Mouse (Mus musculus): ENCODE results near the gene Fstl5. TPM values are rescaled to one million over a fixed set of nuclear protein-coding genes. Genes with fewer than 3 reads are reported as not detected.

The Fstl5 gene
- total and polyA plus RNA-seq, 3 experiments = not detected

DNA sequence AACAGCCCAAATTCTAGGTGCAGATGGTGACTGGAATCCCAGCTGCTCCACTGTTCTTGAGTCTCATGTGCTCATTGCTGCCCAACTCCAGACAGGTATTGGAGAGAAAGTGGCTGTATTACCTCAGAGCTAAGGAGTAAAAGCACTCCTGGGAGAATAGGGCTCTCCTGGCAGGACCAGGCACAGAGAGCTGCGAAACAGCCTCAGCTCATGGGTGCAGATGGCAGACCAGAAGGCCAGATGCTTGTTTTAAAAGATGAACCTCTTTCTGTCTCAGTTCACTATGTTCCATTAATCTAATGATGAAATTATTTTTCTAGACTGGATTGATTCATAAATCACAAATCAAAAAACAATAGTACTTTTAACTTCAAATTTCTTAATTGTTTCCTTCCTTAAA, 12.1 kb upstream of the Fstl5 start:
- DNase-seq (ENCODE audit: extremely low read depth) = no peak
- in situ Hi-C loops (cut with MboI; ENCODE audit: low pct_ligation_motif_present, low pct_unique_long_range_greater_than_20kb, low sequenced_read_pairs) = no loop called here
- dilution Hi-C loops (cut with MboI; ENCODE audit: extremely low pct_ligation_motif_present, extremely low pct_unique_long_range_greater_than_20kb, low sequenced_read_pairs) = no loop called here
- H3K9ac ChIP-seq (ENCODE audit: insufficient read depth, low read depth) = no peak overlapping the region
- H3K4me3 ChIP-seq (replicated peaks in 1 of 3; ENCODE audit: low read depth in 2 of 3, low read length in 2 of 3, poor library complexity in 1 of 3) = no peak overlapping the region
- TF ChIP-seq ZC3H11A (IDR thresholded peaks at IDR 0.05; ENCODE audit: low read depth, low read length) (no peak), CTCF (conservative IDR thresholded peaks at IDR 0.05 in 1 of 2, IDR thresholded peaks at IDR 0.05 in 1 of 2; ENCODE audit: low read depth in 2 of 2, low read length in 2 of 2) (no peak), KAT2A (IDR thresholded peaks at IDR 0.05; ENCODE audit: insufficient replicate concordance, low read length) (no peak), HCFC1 (IDR thresholded peaks at IDR 0.05; ENCODE audit: low read depth, low read length) (no peak), MAX (IDR thresholded peaks at IDR 0.05; ENCODE audit: low read length) (no peak), PAX5 (IDR thresholded peaks at IDR 0.05; ENCODE audit: low read length) (no peak), MAZ (IDR thresholded peaks at IDR 0.05; ENCODE audit: low read depth, low read length) (no peak), NELFE (IDR thresholded peaks at IDR 0.05; ENCODE audit: low read depth, low read length) (no peak), JUN (IDR thresholded peaks at IDR 0.05; ENCODE audit: insufficient read depth, low read depth, low read length) (no peak), EP300 (IDR thresholded peaks at IDR 0.05; ENCODE audit: low read length) (no peak), RAD21 (IDR thresholded peaks at IDR 0.05; ENCODE audit: low read depth, low read length) (no peak), UBTF (IDR thresholded peaks at IDR 0.05; ENCODE audit: low read depth, low read length) (no peak), BHLHE40 (IDR thresholded peaks at IDR 0.05; ENCODE audit: low read depth, low read length) (no peak), TCF12 (IDR thresholded peaks at IDR 0.05; ENCODE audit: low read depth, low read length) (no peak), POLR2A (IDR thresholded peaks at IDR 0.05; ENCODE audit: low read depth, low read length) (no peak)
- no peaks in the 10 kb centered on the region for H3K79me2 ChIP-seq (replicated peaks; ENCODE audit: control insufficient read depth, extremely low read depth, insufficient read depth, poor library complexity, severe bottlenecking)
- no peak overlapping the region for H3K4me2 ChIP-seq (ENCODE audit: insufficient read depth, low read depth, poor library complexity, severe bottlenecking)
- H3K9me3 ChIP-seq (replicated peaks; ENCODE audit: low read length) = no peaks in the 10 kb centered on the region
- H3K36me3 ChIP-seq (replicated peaks in 1 of 2; ENCODE audit: control insufficient read depth in 1 of 2, insufficient read depth in 1 of 2, low read length in 1 of 2) = no peaks in the 10 kb centered on the region
- no peaks in the 10 kb centered on the region for H3K4me1 ChIP-seq (ENCODE audit: control insufficient read depth in 1 of 2, insufficient read depth in 2 of 2)
- no peak overlapping the region for H3K27ac ChIP-seq (ENCODE audit: insufficient read depth, low read depth)
- no peaks in the 10 kb centered on the region for H3K27me3 ChIP-seq (replicated peaks)

DNA sequence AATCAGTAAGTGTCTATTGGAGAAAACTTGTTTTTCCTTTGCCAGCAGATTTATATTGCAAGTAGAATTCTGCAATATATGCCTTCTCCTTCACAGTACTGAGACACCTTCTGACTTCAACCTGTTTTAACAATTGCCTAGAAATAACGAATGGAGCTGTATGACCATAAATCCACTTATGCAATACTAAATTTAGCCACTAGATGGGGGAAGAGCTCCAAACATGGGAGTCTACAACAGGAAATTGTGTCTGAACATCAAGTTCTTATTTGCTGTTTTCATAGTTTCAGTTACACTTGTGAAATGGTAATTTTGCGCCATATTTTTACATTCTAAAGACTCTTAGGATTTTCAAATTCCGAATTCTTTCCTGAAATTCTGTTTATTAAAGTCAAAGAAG, 6.2 kb upstream of the Fstl5 start:
- no peak for TF ChIP-seq ETS1 (conservative IDR thresholded peaks at IDR 0.05; ENCODE audit: low read depth, low read length)
- no peak for TF ChIP-seq ELF1 (IDR thresholded peaks at IDR 0.05; ENCODE audit: low read depth, low read length)
- no peak for TF ChIP-seq BHLHE40 (IDR thresholded peaks at IDR 0.05; ENCODE audit: low read depth, low read length)
- no peak for TF ChIP-seq POLR2A (IDR thresholded peaks at IDR 0.05; ENCODE audit: low read depth, low read length)
- no peak; the same call in 1 of the 2 replicates for TF ChIP-seq ZC3H11A (IDR thresholded peaks at IDR 0.05; ENCODE audit: low read depth, low read length)
- no peak for TF ChIP-seq MAZ (IDR thresholded peaks at IDR 0.05; ENCODE audit: low read depth, low read length)
- TF ChIP-seq RAD21 (IDR thresholded peaks at IDR 0.05; ENCODE audit: low read depth, low read length) = peak; percentile 89
- no peak for TF ChIP-seq MEF2A (IDR thresholded peaks at IDR 0.05; ENCODE audit: borderline replicate concordance, low read depth, low read length)
- no peak for TF ChIP-seq USF2 (conservative IDR thresholded peaks at IDR 0.05; ENCODE audit: low read depth, low read length)
- no peak for TF ChIP-seq CHD1 (IDR thresholded peaks at IDR 0.05; ENCODE audit: low read depth, low read length)
- no peak for TF ChIP-seq JUND (conservative IDR thresholded peaks at IDR 0.05; ENCODE audit: low read depth, low read length)
- TF ChIP-seq SMC3 (IDR thresholded peaks at IDR 0.05; ENCODE audit: low read depth, low read length) = peak; percentile 64
- TF ChIP-seq HCFC1 (IDR thresholded peaks at IDR 0.05; ENCODE audit: low read depth, low read length) = no peak
- no peak for TF ChIP-seq SIN3A (IDR thresholded peaks at IDR 0.05; ENCODE audit: low read length)
- TF ChIP-seq NELFE (IDR thresholded peaks at IDR 0.05; ENCODE audit: low read depth, low read length) = no peak
- TF ChIP-seq CTCF (conservative IDR thresholded peaks at IDR 0.05 in 1 of 2, IDR thresholded peaks at IDR 0.05 in 1 of 2; ENCODE audit: low read depth in 2 of 2, low read length in 2 of 2) = peak; percentile 56 to 77
- TF ChIP-seq CHD2 (IDR thresholded peaks at IDR 0.05; ENCODE audit: low read length) = no peak
- dilution Hi-C loops (cut with MboI; ENCODE audit: extremely low pct_ligation_motif_present, extremely low pct_unique_long_range_greater_than_20kb, low sequenced_read_pairs) (no loop called here), in situ Hi-C loops (cut with MboI; ENCODE audit: low pct_ligation_motif_present, low pct_unique_long_range_greater_than_20kb, low sequenced_read_pairs) (no loop called here)
- DNase-seq (ENCODE audit: extremely low read depth) = peak; percentile 78
- H3K27ac ChIP-seq (ENCODE audit: insufficient read depth, low read depth) = no peak overlapping the region
- no peaks in the 10 kb centered on the region for H3K27me3 ChIP-seq (replicated peaks)
- H3K4me1 ChIP-seq (ENCODE audit: control insufficient read depth in 1 of 2, insufficient read depth in 2 of 2) = no peaks in the 10 kb centered on the region
- no peak overlapping the region for H3K4me3 ChIP-seq (replicated peaks in 1 of 3; ENCODE audit: low read depth in 2 of 3, low read length in 2 of 3, poor library complexity in 1 of 3)
- no peaks in the 10 kb centered on the region for H3K79me2 ChIP-seq (replicated peaks; ENCODE audit: control insufficient read depth, extremely low read depth, insufficient read depth, poor library complexity, severe bottlenecking)
- H3K4me2 ChIP-seq (ENCODE audit: insufficient read depth, low read depth, poor library complexity, severe bottlenecking) = no peak overlapping the region
- no peaks in the 10 kb centered on the region for H3K36me3 ChIP-seq (replicated peaks in 1 of 2; ENCODE audit: control insufficient read depth in 1 of 2, insufficient read depth in 1 of 2, low read length in 1 of 2)
- no peak overlapping the region for H3K9ac ChIP-seq (ENCODE audit: insufficient read depth, low read depth)
- no peaks in the 10 kb centered on the region for H3K9me3 ChIP-seq (replicated peaks; ENCODE audit: low read length)

All from CH12.LX (cell line).